ENCODE assay signal across 20 mouse cellular contexts in genomic region chr5:34231901-34232300, GRCm38 (mm10). TPM values are rescaled to one million over a fixed set of nuclear protein-coding genes. Genes with fewer than 3 reads are reported as not detected.
DNase-seq lines count a peak whose midpoint lies in the region; ATAC-seq lines count a peak whose summit lies in the region.
"Had no signal": no experiment of that assay in that cellular context is flagged by ENCODE, and none has a peak within 500 bp of the region (broad histone marks: within the 10 kb centered on the region; RNA-seq: fewer than 3 reads in every experiment).

No protein-coding gene starts in this region.

- no peak for ATAC-seq in cerebellum, adult (ENCODE audit: insufficient number of reproducible peaks, low FRiP score, low TSS enrichment)
- peak; percentile 38 for ATAC-seq in inflammation-experienced regulatory T-cells, adult 6 months
- ATAC-seq: forebrain, postnatal 0 days; liver, postnatal 0 days had no signal

- peak; percentile 41 for DNase-seq in cerebellum, adult 9-10 months
- peak; percentile 35 for DNase-seq in lung, postnatal 36 days
- DNase-seq in lung, postnatal 14 days, result no peak
- DNase-seq in thymus, postnatal 25 days, result peak; percentile 69
- no peak for DNase-seq in urinary bladder, adult 2 months (ENCODE audit: low spot score)
- no peak for DNase-seq in adrenal gland, adult 18-20 months (ENCODE audit: low spot score in 2 of 2)
- DNase-seq: adrenal gland, adult 2 months; gastrocnemius, adult 2 months; heart, postnatal 36 days; liver, postnatal 0 days had no signal

RNA-seq across cellular contexts. Expression of gene Mxd4, which starts 44.4 kb away (rescaled TPM):
- polyA plus RNA-seq in inflammation-experienced regulatory T-cells, adult 6 months (2017; shearing (Covaris generic)), result 100 to 1,000 TPM in 2 of 3 experiments, 10 to 100 TPM in 1; 94.4 to 152 (median 117) TPM
- polyA plus RNA-seq in urinary bladder, adult 2 months (2012; rRNA removed), result 78.7 and 85.4 TPM in 2 replicates
- 100 to 1,000 TPM; 108 to 114 TPM for total RNA-seq in adrenal gland, adult 18-20 months (2021)

RNA-seq across cellular contexts. Expression of gene Zfyve28, which starts 56.3 kb away (rescaled TPM):
- polyA plus RNA-seq in inflammation-experienced regulatory T-cells, adult 6 months (2017; shearing (Covaris generic)), result 1 to 10 TPM; 1.5 to 5.6 (median 4.6) TPM
- 3.8 and 4.1 TPM in 2 replicates for polyA plus RNA-seq in urinary bladder, adult 2 months (2012; rRNA removed)
- 1 to 10 TPM in 1 of 2 experiments, under 1 TPM in 1; 0.53 to 1.0 TPM for total RNA-seq in adrenal gland, adult 18-20 months (2021)
- total RNA-seq: megakaryocyte-erythroid progenitor cell, adult 5-6 weeks had no signal

RNA-seq across cellular contexts. Expression of gene Cfap99, which starts 56.5 kb away (rescaled TPM):
- not detected for polyA plus RNA-seq in inflammation-experienced regulatory T-cells, adult 6 months (2017; shearing (Covaris generic))
- polyA plus RNA-seq in urinary bladder, adult 2 months (2012; rRNA removed), result 0.07 and 0.28 TPM in 2 replicates
- not detected for total RNA-seq in adrenal gland, adult 18-20 months (2021)
- total RNA-seq: adrenal gland, adult 2 months; gastrocnemius, adult 2 months; heart, adult 8-10 months; heart, postnatal 36 days; megakaryocyte-erythroid progenitor cell, adult 5-6 weeks had no signal
- polyA plus RNA-seq: adrenal gland, adult 2 months; intestine, embryonic 14.5 days; kidney, embryonic 16.5 days; limb, embryonic 15.5 days; liver, postnatal 0 days; neural tube, embryonic 13.5 days; stomach, embryonic 15.5 days had no signal

Comparison
In these comparisons a context has a peak if more than half of its experiments do, and no peak if none do; other contexts are left out.
1. DNase-seq: peak in cerebellum, adult 9-10 months (single experiment), lung, postnatal 36 days (single experiment) and thymus, postnatal 25 days (single experiment); none in lung, postnatal 14 days (single experiment), urinary bladder, adult 2 months (single experiment) and adrenal gland, adult 18-20 months (0 of 2).